Mouse (Mus musculus) adrenal gland, postnatal 25 days (tissue): ENCODE measurements around the gene Itpkc. TPM values are rescaled to one million over a fixed set of nuclear protein-coding genes. Genes with fewer than 3 reads are reported as not detected.

Source experiments
- DNase-seq: peaks from one replicate; pipeline ENCODE4 v3.0.0; 2021; ENCODE audit warnings: mixed read lengths
- total RNA-seq: library from RNA; stranded (reverse); gene quantifications from 2 replicates; pipeline ENCODE4 v1.2.3, GENCODE M21; 2021

Itpkc gene
- total RNA-seq, 1 experiment from 2014 or later, result 18.3 TPM

- no peak for DNase-seq
Measured at GRCm38 (mm10) chr7:27192434-27192833, 36.0 kb downstream of the Itpkc start.

GRCm38 (mm10) chr7:27189271-27189931, 39.1 kb downstream of the Itpkc start:
- no peak for DNase-seq

GRCm38 (mm10) chr7:27185986-27186385, 42.5 kb downstream of the Itpkc start:
- DNase-seq, result no peak

GRCm38 (mm10) chr7:27184964-27185363, 43.5 kb downstream of the Itpkc start:
- DNase-seq, result peak; percentile 48

GRCm38 (mm10) chr7:27182498-27182897, 46.0 kb downstream of the Itpkc start:
- no peak for DNase-seq

GRCm38 (mm10) chr7:27180837-27181695, 47.4 kb downstream of the Itpkc start, which contains the start of the genes Gm21983 and Mia:
Gm21983 (minus strand) TSS chr7:27181086.
Mia (minus strand) TSS chr7:27181157.
- DNase-seq, result no peak

- peak; percentile 64 for DNase-seq
Measured at GRCm38 (mm10) chr7:27180036-27180435, 48.4 kb downstream of the Itpkc start.

GRCm38 (mm10) chr7:27179217-27179918, 49.1 kb downstream of the Itpkc start:
- no peak for DNase-seq

GRCm38 (mm10) chr7:27178324-27179216, 49.9 kb downstream of the Itpkc start, which contains the start of gene Rab4b:
Rab4b (minus strand) TSS chr7:27178896.
- DNase-seq, result peak; percentile 98

GRCm38 (mm10) chr7:27177942-27178323, 50.5 kb downstream of the Itpkc start:
- no peak for DNase-seq

- DNase-seq, result no peak
Measured at GRCm38 (mm10) chr7:27174896-27175295, 53.6 kb downstream of the Itpkc start.

- DNase-seq, result no peak
Measured at GRCm38 (mm10) chr7:27174496-27174895, 54.0 kb downstream of the Itpkc start.

GRCm38 (mm10) chr7:27170981-27171380, 57.5 kb downstream of the Itpkc start:
- DNase-seq, result no peak

- no peak for DNase-seq
Measured at GRCm38 (mm10) chr7:27168371-27168770, 60.1 kb downstream of the Itpkc start.

GRCm38 (mm10) chr7:27167475-27168094, 60.9 kb downstream of the Itpkc start:
- DNase-seq, result no peak

GRCm38 (mm10) chr7:27166614-27167474, 61.6 kb downstream of the Itpkc start, which contains the start of gene Egln2:
Egln2 (minus strand) TSS chr7:27166802.
- DNase-seq, result peak; percentile 98

- peak; percentile 94 for DNase-seq
Measured at GRCm38 (mm10) chr7:27166229-27166613, 62.2 kb downstream of the Itpkc start.

- no peak for DNase-seq
Measured at GRCm38 (mm10) chr7:27165696-27166095, 62.8 kb downstream of the Itpkc start.

- DNase-seq, result peak; percentile 82
Measured at GRCm38 (mm10) chr7:27165007-27165655, 63.3 kb downstream of the Itpkc start.
